Mouse (Mus musculus): ENCODE measurements around the gene Cttnbp2nl. TPM values are rescaled to one million over a fixed set of nuclear protein-coding genes. Genes with fewer than 3 reads are reported as not detected.
A peak's percentile ranks its signal among the peaks of the same experiment; 100 is the strongest.

Gene Cttnbp2nl
- polyA plus RNA-seq, 1 experiment from 2014 or later, result 52.4 TPM

DNA sequence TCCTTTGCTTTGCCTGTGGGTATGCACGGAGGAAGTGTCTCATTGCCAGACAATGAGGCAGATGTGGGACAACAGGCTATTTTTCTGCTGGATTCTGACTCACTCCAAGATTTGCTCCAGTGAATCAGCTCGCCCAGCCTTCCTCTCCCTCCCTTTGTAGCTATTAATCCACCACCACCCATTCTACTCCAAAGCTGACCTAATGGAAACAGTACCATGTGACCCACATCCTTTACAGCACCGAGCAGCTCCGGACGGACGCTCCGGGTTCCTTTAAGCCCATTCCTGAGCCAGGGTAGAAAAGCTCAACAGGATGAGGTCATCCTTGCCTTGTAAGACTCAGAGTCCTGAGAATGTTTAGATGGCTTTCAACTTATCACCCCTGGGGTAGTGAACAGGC lies 2.0 kb upstream of the Cttnbp2nl start:
- Histone ChIP-seq H3K27ac (replicated peaks) (no peak overlapping the region), H3K36me3 (replicated peaks) (no peaks in the 10 kb centered on the region; the same call in 1 of the 2 replicates), H3K4me1 (peaks cover 39% of the 10 kb centered on the region), H3K4me3 (no peak overlapping the region), H3K27me3 (replicated peaks; ENCODE audit: low read depth, poor library complexity, severe bottlenecking) (no peaks in the 10 kb centered on the region), H3K9me3 (no peaks in the 10 kb centered on the region)
- 70% methylated on average over 7 of the region's 7 CpGs for WGBS
- no peak for DNase-seq (ENCODE audit: low spot score)

DNA sequence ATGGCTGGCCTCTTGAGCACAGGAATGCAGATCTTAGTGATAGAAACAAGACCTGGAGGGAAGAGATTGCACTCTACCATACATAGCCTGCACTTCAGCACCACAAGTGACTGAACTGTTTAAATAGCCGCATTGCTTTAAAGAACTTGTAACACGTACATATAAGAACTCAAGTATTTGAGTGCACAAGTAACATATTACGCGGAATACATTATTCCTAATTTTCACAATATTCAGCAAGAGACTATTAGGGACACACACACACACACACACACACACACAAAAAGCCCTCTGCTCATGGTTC lies 704 bp upstream of the Cttnbp2nl start:
- Histone ChIP-seq H3K4me1 (peaks cover 38% of the 10 kb centered on the region), H3K36me3 (replicated peaks) (peaks cover 5% of the 10 kb centered on the region; the same call in 1 of the 2 replicates), H3K4me3 (peak overlapping the region; percentile 78), H3K9me3 (no peaks in the 10 kb centered on the region), H3K27me3 (replicated peaks; ENCODE audit: low read depth, poor library complexity, severe bottlenecking) (no peaks in the 10 kb centered on the region), H3K27ac (replicated peaks) (peak overlapping the region; percentile 91)
- no peak for DNase-seq (ENCODE audit: low spot score)
- 71% methylated on average over 4 of the region's 4 CpGs for WGBS

DNA sequence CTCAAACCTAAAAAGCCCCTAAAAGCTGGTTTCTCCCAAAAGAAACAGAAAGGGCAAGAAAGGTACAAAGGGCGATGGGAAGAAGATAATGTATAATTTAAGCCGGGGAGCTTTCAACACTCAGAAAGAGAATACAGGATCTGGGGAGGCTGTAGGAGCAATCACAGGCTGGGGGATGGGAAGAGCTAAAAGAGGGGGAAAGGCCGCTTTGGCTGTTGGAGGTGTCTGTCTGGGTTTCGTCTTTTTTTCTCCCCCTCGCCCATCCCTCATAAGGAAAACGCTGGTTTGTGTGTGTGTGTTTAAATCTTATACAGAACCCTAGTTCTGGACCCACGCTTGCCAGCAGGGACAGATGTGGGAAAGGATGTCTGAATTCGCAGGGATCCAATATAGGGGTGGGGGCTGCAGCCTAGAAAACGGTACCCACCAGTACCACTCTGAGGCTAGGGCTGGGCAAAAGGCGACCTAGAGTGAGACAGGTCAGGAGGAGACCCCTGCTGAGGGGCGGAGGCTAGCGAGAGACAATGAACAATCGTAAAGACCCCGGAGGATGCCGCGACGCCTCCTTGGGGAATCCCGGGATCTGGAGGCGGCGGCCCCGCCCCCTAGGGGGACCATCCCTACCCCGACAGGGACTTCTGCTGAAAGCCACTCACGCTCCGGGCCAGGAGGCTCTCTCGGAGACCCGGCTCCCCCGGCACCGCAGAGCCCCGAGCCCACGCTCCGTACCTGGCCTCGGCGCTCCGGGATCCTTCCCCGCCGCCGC lies 592 bp downstream of the Cttnbp2nl start:
- H3K36me3 ChIP-seq (replicated peaks), result peaks cover 9% of the 10 kb centered on the region; the same call in 1 of the 2 replicates
- WGBS, result under 1% methylated on average over 37 of the region's 37 CpGs
- H3K27ac ChIP-seq (replicated peaks), result peak overlapping the region; percentile 91
- no peaks in the 10 kb centered on the region for H3K9me3 ChIP-seq
- DNase-seq (ENCODE audit: low spot score), result no peak
- H3K4me3 ChIP-seq, result peak overlapping the region; percentile 78
- peaks cover 45% of the 10 kb centered on the region for H3K4me1 ChIP-seq
- no peaks in the 10 kb centered on the region for H3K27me3 ChIP-seq (replicated peaks; ENCODE audit: low read depth, poor library complexity, severe bottlenecking)

DNA sequence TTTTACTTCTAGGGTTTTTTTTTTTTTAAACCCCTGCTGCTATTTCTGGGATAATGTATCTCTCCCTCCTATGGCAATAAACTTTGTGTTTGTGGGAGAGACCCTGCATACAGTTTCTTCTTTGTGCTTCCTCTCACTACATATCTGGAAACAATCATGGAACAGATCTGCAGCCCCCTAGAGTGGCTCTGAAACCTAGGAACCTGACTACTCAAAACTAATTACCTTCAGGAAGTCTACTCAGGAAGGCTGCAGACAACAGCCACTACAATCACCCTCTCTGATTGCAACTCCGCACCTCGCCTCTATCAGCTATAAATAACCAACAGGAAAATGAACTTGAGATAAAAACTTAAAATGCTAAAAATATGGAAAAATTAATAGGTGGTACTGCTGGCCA lies 1.8 kb downstream of the Cttnbp2nl start:
- 45% methylated on average over 2 of the region's 2 CpGs for WGBS
- DNase-seq (ENCODE audit: low spot score), result peak; percentile 39
- peak overlapping the region; percentile 67; the same call in 1 of the 2 replicates for H3K27ac ChIP-seq (replicated peaks)
- no peaks in the 10 kb centered on the region for H3K9me3 ChIP-seq
- peaks cover 15% of the 10 kb centered on the region for H3K36me3 ChIP-seq (replicated peaks)
- peak overlapping the region; percentile 78 for H3K4me3 ChIP-seq
- H3K4me1 ChIP-seq, result peaks cover 55% of the 10 kb centered on the region
- no peaks in the 10 kb centered on the region for H3K27me3 ChIP-seq (replicated peaks; ENCODE audit: low read depth, poor library complexity, severe bottlenecking)

DNA sequence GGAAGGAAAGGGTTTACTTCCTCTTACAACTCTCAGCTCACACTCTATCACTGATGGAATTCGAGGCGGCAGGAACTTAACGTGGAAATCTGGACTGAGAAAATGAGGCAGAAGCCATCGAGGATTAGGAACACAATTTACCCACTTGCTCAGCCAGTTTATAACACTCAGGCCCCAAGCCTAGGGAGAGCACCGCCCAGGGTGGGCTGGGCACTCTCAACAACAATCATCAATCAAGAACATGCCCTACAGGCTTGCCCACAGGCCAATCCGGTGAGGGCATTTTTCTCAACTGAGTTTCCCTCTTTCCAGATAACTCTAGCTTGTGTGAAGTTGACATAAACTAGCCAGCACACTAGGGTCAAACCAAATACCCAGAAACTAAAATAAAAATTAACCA lies 3.1 kb downstream of the Cttnbp2nl start:
- Histone ChIP-seq H3K4me3 (peak overlapping the region; percentile 78; the same call in 1 of the 2 replicates), H3K27me3 (replicated peaks; ENCODE audit: low read depth, poor library complexity, severe bottlenecking) (no peaks in the 10 kb centered on the region), H3K36me3 (replicated peaks) (peaks cover 24% of the 10 kb centered on the region), H3K4me1 (peaks cover 65% of the 10 kb centered on the region), H3K27ac (replicated peaks) (no peak overlapping the region), H3K9me3 (no peaks in the 10 kb centered on the region)
- 85% methylated on average over 6 of the region's 6 CpGs for WGBS
- no peak for DNase-seq (ENCODE audit: low spot score)

DNA sequence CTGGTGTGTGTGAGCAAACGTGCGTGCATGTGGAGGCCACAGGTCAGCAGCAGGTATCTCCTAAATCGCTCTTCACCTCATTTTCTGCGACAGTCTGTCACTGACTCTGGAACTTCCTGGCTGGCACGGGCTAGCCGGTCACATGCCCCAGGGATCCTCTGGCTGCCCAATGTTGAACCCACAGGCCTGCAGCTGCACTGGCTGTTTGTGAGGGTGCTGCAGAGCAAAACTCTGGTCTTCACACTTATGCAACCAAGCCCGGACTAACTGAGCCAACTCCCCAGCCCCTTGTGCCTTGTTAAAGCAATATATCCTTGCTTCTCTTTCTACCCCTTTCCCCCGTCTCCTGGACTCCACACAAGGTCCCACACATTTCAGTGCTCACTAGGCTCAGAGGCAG lies 5.3 kb downstream of the Cttnbp2nl start:
- peaks cover 24% of the 10 kb centered on the region for H3K36me3 ChIP-seq (replicated peaks)
- no peak for DNase-seq (ENCODE audit: low spot score)
- no peaks in the 10 kb centered on the region for H3K9me3 ChIP-seq
- no peak overlapping the region for H3K27ac ChIP-seq (replicated peaks)
- no peak overlapping the region for H3K4me3 ChIP-seq
- H3K4me1 ChIP-seq, result peaks cover 75% of the 10 kb centered on the region
- H3K27me3 ChIP-seq (replicated peaks; ENCODE audit: low read depth, poor library complexity, severe bottlenecking), result no peaks in the 10 kb centered on the region
- 75% methylated on average over 8 of the region's 8 CpGs for WGBS

DNA sequence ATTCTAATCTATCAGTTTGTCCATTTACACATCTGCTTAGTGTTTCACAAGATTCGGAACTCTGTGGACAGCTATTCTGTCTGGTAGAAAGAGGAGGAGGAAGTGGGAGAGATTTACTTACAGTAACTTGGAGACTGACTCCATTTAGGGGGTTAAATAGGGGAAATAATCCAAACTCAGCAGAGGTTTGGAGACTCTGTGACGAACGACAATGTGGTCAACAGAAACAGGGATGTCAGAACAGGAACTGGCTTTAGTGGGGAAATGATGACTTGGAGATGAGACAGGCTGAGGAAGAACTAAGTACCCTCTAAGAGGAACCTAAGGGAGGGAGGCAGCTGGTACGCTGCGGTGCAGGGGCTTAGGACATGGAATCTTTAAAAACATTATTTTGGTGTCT lies 6.1 kb downstream of the Cttnbp2nl start:
- Histone ChIP-seq H3K27ac (replicated peaks) (no peak overlapping the region), H3K4me1 (peaks cover 77% of the 10 kb centered on the region), H3K36me3 (replicated peaks) (peaks cover 26% of the 10 kb centered on the region), H3K9me3 (no peaks in the 10 kb centered on the region), H3K4me3 (no peak overlapping the region), H3K27me3 (replicated peaks; ENCODE audit: low read depth, poor library complexity, severe bottlenecking) (no peaks in the 10 kb centered on the region)
- no peak for DNase-seq (ENCODE audit: low spot score)
- WGBS, result 83% methylated on average over 5 of the region's 5 CpGs

DNA sequence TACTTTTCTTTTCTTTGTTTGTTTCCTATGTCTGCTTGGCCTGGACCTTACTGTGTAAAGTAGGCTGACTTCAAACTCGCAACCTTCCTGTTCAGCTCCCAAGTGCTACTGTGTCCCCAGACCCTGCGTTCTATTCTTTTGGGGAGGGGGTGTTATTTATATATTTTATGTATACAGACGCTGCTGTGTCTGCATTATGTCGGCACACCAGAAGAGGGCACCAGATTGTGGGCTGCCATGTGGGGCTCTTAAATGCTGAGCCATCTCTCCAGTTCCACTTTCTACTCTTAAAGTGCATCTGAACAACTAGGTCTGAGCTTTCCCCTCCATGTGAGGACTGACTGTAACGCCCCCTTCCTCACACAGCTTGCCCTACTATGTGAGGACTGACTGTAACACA lies 9.2 kb downstream of the Cttnbp2nl start:
- H3K27ac ChIP-seq (replicated peaks), result no peak overlapping the region
- peaks cover 68% of the 10 kb centered on the region for H3K4me1 ChIP-seq
- no peaks in the 10 kb centered on the region for H3K27me3 ChIP-seq (replicated peaks; ENCODE audit: low read depth, poor library complexity, severe bottlenecking)
- no peak overlapping the region for H3K4me3 ChIP-seq
- no peaks in the 10 kb centered on the region for H3K9me3 ChIP-seq
- peaks cover 37% of the 10 kb centered on the region for H3K36me3 ChIP-seq (replicated peaks)
- DNase-seq (ENCODE audit: low spot score), result no peak
- WGBS, result 87% methylated on average over 5 of the region's 5 CpGs

DNA sequence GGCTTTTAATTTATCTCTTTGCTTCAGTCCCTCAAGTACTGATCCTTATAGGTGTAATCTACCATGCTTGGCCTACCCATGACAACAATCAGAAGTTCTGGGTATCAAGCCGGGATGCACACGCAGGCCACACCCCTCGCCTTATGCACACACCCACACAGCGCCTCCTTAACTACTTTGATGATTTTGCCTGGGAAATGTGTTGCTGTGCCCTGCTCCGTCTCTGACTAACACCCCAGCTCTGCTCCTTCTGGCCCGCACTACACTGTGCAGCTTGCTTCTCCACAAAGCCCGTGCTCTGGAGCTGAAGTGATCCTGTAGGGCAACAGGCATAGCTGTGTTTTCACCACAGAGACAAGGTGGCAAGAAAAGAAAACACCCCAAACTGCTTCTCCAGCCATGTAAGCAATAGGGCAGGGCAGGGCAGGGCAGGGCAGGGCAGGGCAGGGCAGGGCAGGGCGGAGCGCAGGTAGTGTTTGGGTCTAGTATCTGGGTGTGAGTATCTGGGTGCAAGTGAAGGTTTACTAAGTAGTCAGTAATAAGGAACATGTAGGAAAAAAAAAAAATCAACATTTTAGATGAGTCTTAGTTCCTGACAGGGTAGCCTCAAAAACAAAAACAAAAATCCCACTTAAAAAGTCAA lies 11.8 kb downstream of the Cttnbp2nl start:
- Histone ChIP-seq H3K27me3 (replicated peaks; ENCODE audit: low read depth, poor library complexity, severe bottlenecking) (no peaks in the 10 kb centered on the region), H3K4me1 (peaks cover 50% of the 10 kb centered on the region), H3K4me3 (no peak overlapping the region), H3K27ac (replicated peaks) (no peak overlapping the region), H3K9me3 (no peaks in the 10 kb centered on the region), H3K36me3 (replicated peaks) (peaks cover 53% of the 10 kb centered on the region)
- DNase-seq (ENCODE audit: low spot score), result no peak
- WGBS, result 92% methylated on average over 9 of the region's 9 CpGs

DNA sequence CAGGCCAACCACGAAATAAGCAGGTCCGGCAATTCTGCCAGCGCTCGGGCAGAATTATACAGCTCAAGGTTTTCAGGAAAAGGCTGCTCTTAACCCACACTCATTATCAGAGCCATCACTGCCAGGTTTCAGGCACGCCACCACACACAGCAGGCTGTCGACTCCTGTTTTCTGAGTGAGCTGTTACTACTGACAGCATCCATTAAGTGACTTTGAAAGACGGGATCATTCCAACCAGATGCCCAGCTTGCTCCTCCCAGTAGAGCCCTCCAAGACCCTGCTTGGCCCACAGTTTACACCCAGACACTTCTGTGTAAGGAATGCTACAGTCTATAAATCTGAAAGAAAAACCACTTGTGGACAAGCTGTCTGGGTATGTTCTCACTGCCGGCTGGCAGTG lies 12.9 kb downstream of the Cttnbp2nl start:
- no peaks in the 10 kb centered on the region for H3K9me3 ChIP-seq
- no peak overlapping the region for H3K4me3 ChIP-seq
- peaks cover 42% of the 10 kb centered on the region for H3K4me1 ChIP-seq
- no peaks in the 10 kb centered on the region for H3K27me3 ChIP-seq (replicated peaks; ENCODE audit: low read depth, poor library complexity, severe bottlenecking)
- WGBS, result 63% methylated on average over 8 of the region's 8 CpGs
- peaks cover 56% of the 10 kb centered on the region for H3K36me3 ChIP-seq (replicated peaks)
- no peak for DNase-seq (ENCODE audit: low spot score)
- no peak overlapping the region for H3K27ac ChIP-seq (replicated peaks)

DNA sequence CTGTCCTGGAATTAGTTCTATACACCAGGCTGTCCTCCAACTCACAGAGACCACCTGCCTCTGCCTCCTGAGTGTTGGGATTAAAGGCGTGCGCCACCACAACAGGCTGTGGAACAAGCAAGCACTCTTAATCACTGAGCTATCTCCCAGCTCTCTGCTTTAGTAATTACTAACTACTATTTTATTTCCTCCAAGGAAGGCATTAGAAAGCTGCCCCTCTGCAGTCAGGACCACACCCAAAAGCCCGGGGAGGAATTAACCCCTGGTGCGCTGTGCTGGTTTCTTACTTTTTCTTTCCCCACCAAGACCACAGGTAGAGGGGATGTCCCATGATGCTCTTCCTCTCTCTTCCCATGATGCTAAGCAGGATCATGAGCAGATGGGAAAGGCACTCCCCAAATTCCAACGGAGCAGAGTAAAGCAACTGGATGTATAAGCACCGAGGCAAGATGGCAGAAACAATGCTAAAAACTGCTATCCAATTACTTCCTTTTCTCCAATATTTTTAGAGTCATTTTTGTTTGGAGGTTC lies 15.6 kb downstream of the Cttnbp2nl start:
- Histone ChIP-seq H3K27me3 (replicated peaks; ENCODE audit: low read depth, poor library complexity, severe bottlenecking) (no peaks in the 10 kb centered on the region), H3K36me3 (replicated peaks) (peaks cover 83% of the 10 kb centered on the region), H3K27ac (replicated peaks) (no peak overlapping the region), H3K9me3 (no peaks in the 10 kb centered on the region), H3K4me1 (peaks cover 24% of the 10 kb centered on the region), H3K4me3 (no peak overlapping the region)
- no peak for DNase-seq (ENCODE audit: low spot score)
- 95% methylated on average over 6 of the region's 6 CpGs for WGBS

DNA sequence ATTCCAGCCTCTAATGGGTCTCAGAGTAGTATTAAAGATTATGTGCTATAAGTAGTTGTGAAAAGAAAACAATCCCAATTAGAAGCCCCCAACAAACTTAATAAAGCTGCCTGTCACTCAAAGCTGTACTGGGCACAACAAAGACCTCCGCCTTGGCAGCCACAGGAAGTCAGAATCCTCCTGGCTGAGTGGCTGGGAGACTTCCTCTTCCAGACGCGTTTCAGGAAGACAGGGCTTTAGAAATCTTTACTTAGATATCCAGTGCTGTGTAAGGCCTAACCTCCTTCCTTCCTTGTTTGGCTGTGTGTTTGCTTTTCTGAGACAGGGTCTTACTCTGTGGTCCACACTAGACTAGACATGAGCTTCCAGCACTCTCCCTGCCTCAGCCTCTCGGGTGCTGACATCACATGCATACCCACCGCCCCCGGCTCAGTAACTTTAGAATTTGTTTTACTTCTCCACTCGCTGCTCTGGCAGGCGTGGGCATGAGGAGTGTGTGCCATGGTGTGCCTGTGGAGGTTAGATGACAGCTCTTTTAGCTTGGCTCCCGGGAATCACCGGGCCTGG lies 16.6 kb downstream of the Cttnbp2nl start:
- no peak overlapping the region for H3K4me3 ChIP-seq
- H3K27ac ChIP-seq (replicated peaks), result no peak overlapping the region
- H3K4me1 ChIP-seq, result peaks cover 18% of the 10 kb centered on the region
- DNase-seq (ENCODE audit: low spot score), result no peak
- H3K9me3 ChIP-seq, result no peaks in the 10 kb centered on the region
- WGBS, result 86% methylated on average over 10 of the region's 10 CpGs
- no peaks in the 10 kb centered on the region for H3K27me3 ChIP-seq (replicated peaks; ENCODE audit: low read depth, poor library complexity, severe bottlenecking)
- H3K36me3 ChIP-seq (replicated peaks), result peaks cover 90% of the 10 kb centered on the region
